In genomic region chr8:120422236-120422635, GRCm38 (mm10) we compare ENCODE assay signal across 14 mouse cellular contexts.
DNase-seq lines count a peak whose midpoint lies in the region; ATAC-seq lines count a peak whose summit lies in the region.
"Had no signal": no experiment of that assay in that cellular context is flagged by ENCODE, and none has a peak within 500 bp of the region (broad histone marks: within the 10 kb centered on the region; RNA-seq: fewer than 3 reads in every experiment).

No protein-coding gene starts in this region.

- H3K9me3 ChIP-seq in forebrain, embryonic 12.5 days = no peaks in the 10 kb centered on the region
- H3K9me3 ChIP-seq in forebrain, embryonic 14.5 days (replicated peaks; ENCODE audit: control insufficient read depth, low read length) = no peaks in the 10 kb centered on the region
- H3K9me3 ChIP-seq in megakaryocyte, embryonic 14.5 days = no peaks in the 10 kb centered on the region
- no peaks in the 10 kb centered on the region for H3K9me3 ChIP-seq in embryonic facial prominence, embryonic 12.5 days
- H3K9me3 ChIP-seq: embryonic facial prominence, embryonic 15.5 days had no signal

- no peak overlapping the region for H3K4me3 ChIP-seq in forebrain, embryonic 12.5 days (replicated peaks)
- no peak overlapping the region for H3K4me3 ChIP-seq in forebrain, embryonic 14.5 days (ENCODE audit: low read depth, low read length)
- peak overlapping the region; percentile 59 for H3K4me3 ChIP-seq in megakaryocyte, embryonic 14.5 days (replicated peaks)
- H3K4me3 ChIP-seq in embryonic facial prominence, embryonic 12.5 days = no peak overlapping the region
- H3K4me3 ChIP-seq: embryonic facial prominence, embryonic 15.5 days had no signal

- DNase-seq in forebrain, embryonic 14.5 days (ENCODE audit: low spot score) = no peak
- DNase-seq in adrenal gland, postnatal 10 days = peak; percentile 55
- no peak for DNase-seq in left cerebral cortex, adult 9 months (ENCODE audit: low spot score in 2 of 2)
- DNase-seq: cerebellum, adult 11-12 months; cerebellum, postnatal 14 days; kidney, adult 11 months; layer of hippocampus, postnatal 36 days; liver, postnatal 0 days; thymus, adult 2 months had no signal

- peaks cover 11% of the 10 kb centered on the region; the same call in 1 of the 2 replicates for H3K27me3 ChIP-seq in forebrain, embryonic 12.5 days
- H3K27me3 ChIP-seq in forebrain, embryonic 14.5 days (replicated peaks; ENCODE audit: control insufficient read depth, insufficient read depth, low read length) = no peaks in the 10 kb centered on the region
- no peaks in the 10 kb centered on the region for H3K27me3 ChIP-seq in megakaryocyte, embryonic 14.5 days (replicated peaks)
- H3K27me3 ChIP-seq in embryonic facial prominence, embryonic 12.5 days = 0 out of 2 replicates have a peak, but pooled peaks cover 3% of the 10 kb centered on the region
- H3K27me3 ChIP-seq: embryonic facial prominence, embryonic 15.5 days had no signal

- WGBS in forebrain, embryonic 12.5 days = 80% methylated on average over 8 of the region's 8 CpGs
- 86% methylated on average over 8 of the region's 8 CpGs for WGBS in forebrain, embryonic 14.5 days
- 76% methylated on average over 8 of the region's 8 CpGs for WGBS in embryonic facial prominence, embryonic 12.5 days

- H3K4me1 ChIP-seq in forebrain, embryonic 12.5 days = peaks cover 100% of the 10 kb centered on the region
- H3K4me1 ChIP-seq in forebrain, embryonic 14.5 days (ENCODE audit: control insufficient read depth, insufficient read depth, low read length) = peaks cover 74% of the 10 kb centered on the region
- peaks cover 100% of the 10 kb centered on the region for H3K4me1 ChIP-seq in megakaryocyte, embryonic 14.5 days
- H3K4me1 ChIP-seq in embryonic facial prominence, embryonic 12.5 days = peaks cover 91% of the 10 kb centered on the region

- H3K36me3 ChIP-seq in forebrain, embryonic 12.5 days (replicated peaks) = no peaks in the 10 kb centered on the region
- H3K36me3 ChIP-seq in forebrain, embryonic 14.5 days (ENCODE audit: control insufficient read depth, insufficient read depth, low read length) = no peaks in the 10 kb centered on the region
- no peaks in the 10 kb centered on the region for H3K36me3 ChIP-seq in megakaryocyte, embryonic 14.5 days (replicated peaks; ENCODE audit: low read length)
- H3K36me3 ChIP-seq in embryonic facial prominence, embryonic 12.5 days = no peaks in the 10 kb centered on the region
- H3K36me3 ChIP-seq: embryonic facial prominence, embryonic 15.5 days had no signal

- no peak overlapping the region for H3K4me2 ChIP-seq in forebrain, embryonic 12.5 days
- no peak overlapping the region for H3K4me2 ChIP-seq in forebrain, embryonic 14.5 days (ENCODE audit: low read length)
- H3K4me2 ChIP-seq in embryonic facial prominence, embryonic 12.5 days (replicated peaks) = no peak overlapping the region
- H3K4me2 ChIP-seq: embryonic facial prominence, embryonic 15.5 days had no signal

- H3K9ac ChIP-seq in forebrain, embryonic 12.5 days = 0 out of 2 replicates have a peak overlapping the region, but pooled peaks have one; percentile 17
- no peak overlapping the region for H3K9ac ChIP-seq in forebrain, embryonic 14.5 days (ENCODE audit: low read length)
- H3K9ac ChIP-seq in embryonic facial prominence, embryonic 12.5 days = no peak overlapping the region
- H3K9ac ChIP-seq: embryonic facial prominence, embryonic 15.5 days; liver, postnatal 0 days had no signal

- 0 out of 2 replicates have a peak overlapping the region, but pooled peaks have one; percentile 10 for H3K27ac ChIP-seq in forebrain, embryonic 12.5 days
- H3K27ac ChIP-seq in forebrain, embryonic 14.5 days (ENCODE audit: low read depth, low read length) = no peak overlapping the region
- H3K27ac ChIP-seq in embryonic facial prominence, embryonic 12.5 days = peak overlapping the region; percentile 9; the same call in 1 of the 2 replicates

- no peak for ATAC-seq in forebrain, embryonic 12.5 days (ENCODE audit: low FRiP score)
- no peak for ATAC-seq in forebrain, embryonic 14.5 days
- ATAC-seq in megakaryocyte, adult 5-6 weeks (ENCODE audit: poor library complexity, severe bottlenecking) = no peak
- no peak for ATAC-seq in embryonic facial prominence, embryonic 12.5 days (ENCODE audit: insufficient number of reproducible peaks, insufficient read depth, low FRiP score, low TSS enrichment)
- ATAC-seq: liver, postnatal 0 days had no signal
